Mouse (Mus musculus) embryonic facial prominence, embryonic 11.5 days (tissue): Measurements from ENCODE around the gene Erc2. TPM values are rescaled to one million over a fixed set of nuclear protein-coding genes. Genes with fewer than 3 reads are reported as not detected.
A peak's percentile ranks its signal among the peaks of the same experiment; 100 is the strongest.

ENCODE experiments used
- ATAC-seq: fragments of 200-750 bp; cut with Nextera tagmentation; replicated peaks from 2 replicates; pipeline ENCODE4 v1.8.0; 2017; ENCODE audit warnings: low read depth; ENCODE audit not compliant: insufficient number of reproducible peaks, low FRiP score, low TSS enrichment
- DNase-seq: peaks from one replicate; pipeline ENCODE4 v3.0.0-alpha.2; 2015; ENCODE audit warnings: low spot score
- H3K27ac ChIP-seq: fragments of 300-500 bp; sonication (generic); replicated peaks from 2 replicates; pipeline ENCODE4 v1.5.1; 2014; ENCODE audit warnings: mild to moderate bottlenecking, low read depth, low read length, control low read depth
- H3K27me3 ChIP-seq: fragments of 300-500 bp; sonication (generic); 2 replicates; pipeline ENCODE4 v1.6.1; 2014; ENCODE audit warnings: mild to moderate bottlenecking, low read length, moderate library complexity, mixed read lengths; ENCODE audit not compliant: control insufficient read depth, insufficient read depth
- H3K36me3 ChIP-seq: fragments of 300-500 bp; sonication (generic); replicated peaks from 2 replicates; pipeline ENCODE4 v1.6.1; 2014; ENCODE audit warnings: low read depth, mild to moderate bottlenecking, low read length, moderate library complexity, mixed read lengths; ENCODE audit not compliant: control insufficient read depth, insufficient read depth
- H3K4me1 ChIP-seq: fragments of 300-500 bp; sonication (generic); 2 replicates; pipeline ENCODE4 v1.6.1; 2014; ENCODE audit warnings: low read length, mixed read lengths; ENCODE audit not compliant: control insufficient read depth, insufficient read depth
- H3K4me2 ChIP-seq: fragments of 300-500 bp; sonication (generic); 2 replicates; pipeline ENCODE4 v1.6.1; 2014; ENCODE audit warnings: low read depth, mild to moderate bottlenecking, control low read depth, low read length, moderate library complexity
- H3K4me3 ChIP-seq: fragments of 300-500 bp; sonication (generic); 2 replicates; pipeline ENCODE4 v1.5.1; 2014; ENCODE audit warnings: low read depth, low read length, control low read depth
- H3K9ac ChIP-seq: fragments of 300-500 bp; sonication (generic); replicated peaks from 2 replicates; pipeline ENCODE4 v1.6.1; 2014; ENCODE audit warnings: mild to moderate bottlenecking, control low read depth, low read length
- H3K9me3 ChIP-seq: fragments of 300-500 bp; sonication (generic); replicated peaks from 2 replicates; pipeline ENCODE4 v1.6.1; 2016; ENCODE audit warnings: mild to moderate bottlenecking, low read length, inconsistent platforms, mixed read lengths; ENCODE audit not compliant: control insufficient read depth
- WGBS: fragments of 180-500 bp; shearing (Covaris S2); extraction: QIAGEN DNeasy Blood & Tissue Kit; methylation state at CpG from one replicate; pipeline ENCODE4 v1.1.7; 2014; 5-methylcytosine and 5-hydroxymethylcytosine counted together
- polyA plus RNA-seq: library from polyadenylated mRNA; unstranded; fragments of >200 nt; fragmentation: Nextera tagmentation; extraction: Ambion mirVana; gene quantifications from 2 replicates; pipeline ENCODE4 v1.2.1, GENCODE M21; 2014

Erc2 gene
- polyA plus RNA-seq, 1 experiment from 2014 or later: 5.2 TPM

GRCm38 (mm10) chr14:28507471-28507870 lies 885.2 kb downstream of the Erc2 start:
- peak overlapping the region; percentile 82 for H3K4me2 ChIP-seq
- H3K4me1 ChIP-seq: peaks cover 2% of the 10 kb centered on the region
- H3K4me3 ChIP-seq: peak overlapping the region; percentile 79
- 1% methylated on average over 18 of the region's 18 CpGs for whole genome bisulfite sequencing
- DNase-seq (peak; percentile 92), ATAC-seq (no peak)
- peak overlapping the region; percentile 94 for H3K9ac ChIP-seq
- H3K27ac ChIP-seq: peak overlapping the region; percentile 96
- H3K36me3 ChIP-seq: no peaks in the 10 kb centered on the region
- no peaks in the 10 kb centered on the region for H3K27me3 ChIP-seq
- no peaks in the 10 kb centered on the region for H3K9me3 ChIP-seq

GRCm38 (mm10) chr14:28508288-28509258 lies 886.3 kb downstream of the Erc2 start:
- 7% methylated on average over 27 of the region's 27 CpGs for WGBS
- Histone ChIP-seq H3K9ac (peak overlapping the region; percentile 94), H3K27me3 (no peaks in the 10 kb centered on the region), H3K9me3 (no peaks in the 10 kb centered on the region), H3K36me3 (no peaks in the 10 kb centered on the region; the same call in 1 of the 2 replicates), H3K4me3 (peak overlapping the region; percentile 79), H3K27ac (peak overlapping the region; percentile 90), H3K4me2 (peak overlapping the region; percentile 82), H3K4me1 (peaks cover 2% of the 10 kb centered on the region)
- DNase-seq (peak; percentile 50), ATAC-seq (no peak)

GRCm38 (mm10) chr14:28509441-28510340 lies 887.5 kb downstream of the Erc2 start:
- Histone ChIP-seq H3K4me1 (peaks cover 2% of the 10 kb centered on the region; the same call in 1 of the 2 replicates), H3K27me3 (no peaks in the 10 kb centered on the region), H3K9ac (peak overlapping the region; percentile 94), H3K4me2 (peak overlapping the region; percentile 82), H3K4me3 (peak overlapping the region; percentile 79), H3K27ac (peak overlapping the region; percentile 90), H3K9me3 (no peaks in the 10 kb centered on the region), H3K36me3 (no peaks in the 10 kb centered on the region; the same call in 1 of the 2 replicates)
- ATAC-seq (peak; percentile 46; the same call in 1 of the 2 replicates), DNase-seq (peak; percentile 89)
- WGBS: under 1% methylated on average over 47 of the region's 47 CpGs

GRCm38 (mm10) chr14:28510341-28511028 lies 888.3 kb downstream of the Erc2 start:
- Histone ChIP-seq H3K9me3 (no peaks in the 10 kb centered on the region), H3K36me3 (no peaks in the 10 kb centered on the region; the same call in 1 of the 2 replicates), H3K4me1 (peaks cover 6% of the 10 kb centered on the region), H3K27me3 (no peaks in the 10 kb centered on the region), H3K27ac (peak overlapping the region; percentile 90), H3K4me2 (peak overlapping the region; percentile 82), H3K9ac (peak overlapping the region; percentile 94), H3K4me3 (peak overlapping the region; percentile 79)
- WGBS: under 1% methylated on average over 29 of the region's 29 CpGs
- DNase-seq (peak; percentile 59), ATAC-seq (no peak)

GRCm38 (mm10) chr14:28511029-28511651 lies 888.9 kb downstream of the Erc2 start:
- peaks cover 7% of the 10 kb centered on the region for H3K4me1 ChIP-seq
- no peaks in the 10 kb centered on the region for H3K9me3 ChIP-seq
- peak overlapping the region; percentile 90 for H3K27ac ChIP-seq
- peak; percentile 83 for DNase-seq
- H3K4me3 ChIP-seq: peak overlapping the region; percentile 79
- 1% methylated on average over 41 of the region's 41 CpGs for WGBS
- peak overlapping the region; percentile 94 for H3K9ac ChIP-seq
- no peak for ATAC-seq
- H3K4me2 ChIP-seq: peak overlapping the region; percentile 82
- H3K36me3 ChIP-seq: no peaks in the 10 kb centered on the region; the same call in 1 of the 2 replicates
- no peaks in the 10 kb centered on the region for H3K27me3 ChIP-seq

GRCm38 (mm10) chr14:28512805-28513590 lies 890.8 kb downstream of the Erc2 start:
- Histone ChIP-seq H3K4me1 (peaks cover 7% of the 10 kb centered on the region), H3K36me3 (no peaks in the 10 kb centered on the region; the same call in 1 of the 2 replicates), H3K27ac (no peak overlapping the region), H3K4me3 (peak overlapping the region; percentile 7; the same call in 1 of the 2 replicates), H3K9ac (peak overlapping the region; percentile 29; the same call in 1 of the 2 replicates), H3K27me3 (no peaks in the 10 kb centered on the region), H3K4me2 (peak overlapping the region; percentile 14; the same call in 1 of the 2 replicates), H3K9me3 (no peaks in the 10 kb centered on the region)
- WGBS: 76% methylated on average over 5 of the region's 5 CpGs
- no peak for DNase-seq
- ATAC-seq: no peak
